Comparison of ENCODE assay signal across 9 mouse cellular contexts in genomic region chr11:97807626-97808025, GRCm38 (mm10). TPM values are rescaled to one million over a fixed set of nuclear protein-coding genes. Genes with fewer than 3 reads are reported as not detected.
DNase-seq lines count a peak whose midpoint lies in the region; ATAC-seq and TF ChIP-seq lines count a peak whose summit lies in the region.
"Had no signal": no experiment of that assay in that cellular context is flagged by ENCODE, and none has a peak within 500 bp of the region (broad histone marks: within the 10 kb centered on the region; RNA-seq: fewer than 3 reads in every experiment).

No protein-coding gene starts in this region.

- H3K9ac ChIP-seq in midbrain, embryonic 12.5 days (replicated peaks), result no peak overlapping the region
- H3K9ac ChIP-seq in midbrain, embryonic 14.5 days (replicated peaks; ENCODE audit: low read length), result no peak overlapping the region
- H3K9ac ChIP-seq in hindbrain, embryonic 16.5 days (ENCODE audit: low read depth, low read length), result no peak overlapping the region

- ATAC-seq in cerebellum, adult (ENCODE audit: insufficient number of reproducible peaks, low FRiP score, low TSS enrichment), result no peak
- ATAC-seq in midbrain, embryonic 12.5 days (ENCODE audit: low FRiP score, low read depth), result no peak
- no peak for ATAC-seq in midbrain, embryonic 14.5 days (ENCODE audit: low FRiP score, low TSS enrichment)
- no peak for ATAC-seq in hindbrain, embryonic 16.5 days

- no peak for TF ChIP-seq CTCF in small intestine, adult 2 months (IDR thresholded peaks at IDR 0.05; ENCODE audit: extremely low read depth, insufficient read length, insufficient replicate concordance, low read depth, low read length)

- DNase-seq in cerebellum, adult 9-10 months, result peak; percentile 47
- DNase-seq in midbrain, embryonic 14.5 days, result no peak
- DNase-seq in spleen, postnatal 4 days (ENCODE audit: low spot score in 2 of 2), result no peak
- DNase-seq in adrenal gland, postnatal 36 days, result no peak

- H3K27me3 ChIP-seq in midbrain, embryonic 12.5 days, result no peaks in the 10 kb centered on the region
- H3K27me3 ChIP-seq in midbrain, embryonic 14.5 days (ENCODE audit: control insufficient read depth, insufficient read depth, low read length), result no peaks in the 10 kb centered on the region
- no peaks in the 10 kb centered on the region for H3K27me3 ChIP-seq in hindbrain, embryonic 16.5 days (replicated peaks; ENCODE audit: control insufficient read depth, insufficient read depth, low read length)
- no peaks in the 10 kb centered on the region for H3K27me3 ChIP-seq in small intestine, adult 2 months (ENCODE audit: control insufficient read depth, insufficient read depth, low read length)
- H3K27me3 ChIP-seq: megakaryocyte, embryonic 14.5 days had no signal

- H3K4me2 ChIP-seq in midbrain, embryonic 12.5 days (replicated peaks), result no peak overlapping the region
- H3K4me2 ChIP-seq in midbrain, embryonic 14.5 days (ENCODE audit: low read length), result no peak overlapping the region
- H3K4me2 ChIP-seq in hindbrain, embryonic 16.5 days (ENCODE audit: low read length), result no peak overlapping the region

- no peak for TF ChIP-seq POLR2A in small intestine, adult 2 months (IDR thresholded peaks at IDR 0.05; ENCODE audit: low read depth, low read length)

- 53% methylated on average over 6 of the region's 6 CpGs for WGBS in midbrain, embryonic 12.5 days
- 64% methylated on average over 6 of the region's 6 CpGs for WGBS in midbrain, embryonic 14.5 days
- WGBS in hindbrain, embryonic 16.5 days, result 48% methylated on average over 6 of the region's 6 CpGs
- 15% methylated on average over 6 of the region's 6 CpGs for WGBS in small intestine, adult 2 months

- H3K27ac ChIP-seq in midbrain, embryonic 12.5 days (replicated peaks), result peak overlapping the region; percentile 8; the same call in 1 of the 2 replicates
- no peak overlapping the region for H3K27ac ChIP-seq in midbrain, embryonic 14.5 days (replicated peaks; ENCODE audit: low read depth, low read length)
- peak overlapping the region; percentile 37 for H3K27ac ChIP-seq in hindbrain, embryonic 16.5 days (ENCODE audit: low read depth, low read length)
- peak overlapping the region; percentile 72 for H3K27ac ChIP-seq in small intestine, adult 2 months (ENCODE audit: insufficient read depth, low read depth, low read length)

- peaks cover 23% of the 10 kb centered on the region for H3K36me3 ChIP-seq in midbrain, embryonic 12.5 days
- peaks cover 31% of the 10 kb centered on the region for H3K36me3 ChIP-seq in midbrain, embryonic 14.5 days (ENCODE audit: control insufficient read depth, insufficient read depth, low read length)
- H3K36me3 ChIP-seq in hindbrain, embryonic 16.5 days (ENCODE audit: control insufficient read depth, insufficient read depth, low read length), result peaks cover 13% of the 10 kb centered on the region
- H3K36me3 ChIP-seq in small intestine, adult 2 months (ENCODE audit: control insufficient read depth, insufficient read depth, low read length), result peaks cover 44% of the 10 kb centered on the region

- H3K4me3 ChIP-seq in midbrain, embryonic 12.5 days, result no peak overlapping the region
- H3K4me3 ChIP-seq in midbrain, embryonic 14.5 days (replicated peaks; ENCODE audit: low read depth, low read length), result no peak overlapping the region
- H3K4me3 ChIP-seq in hindbrain, embryonic 16.5 days (ENCODE audit: low read length), result no peak overlapping the region
- no peak overlapping the region for H3K4me3 ChIP-seq in small intestine, adult 2 months (ENCODE audit: low read depth, low read length)
- H3K4me3 ChIP-seq: megakaryocyte, embryonic 14.5 days had no signal

- peaks cover 81% of the 10 kb centered on the region for H3K4me1 ChIP-seq in midbrain, embryonic 12.5 days
- peaks cover 69% of the 10 kb centered on the region for H3K4me1 ChIP-seq in midbrain, embryonic 14.5 days (ENCODE audit: control insufficient read depth, insufficient read depth, low read length)
- H3K4me1 ChIP-seq in hindbrain, embryonic 16.5 days (ENCODE audit: control insufficient read depth, insufficient read depth, low read depth, low read length), result peaks cover 83% of the 10 kb centered on the region
- H3K4me1 ChIP-seq in small intestine, adult 2 months (ENCODE audit: control insufficient read depth, insufficient read depth, insufficient read length, low read length), result peaks cover 61% of the 10 kb centered on the region

- H3K9me3 ChIP-seq in midbrain, embryonic 12.5 days, result no peaks in the 10 kb centered on the region
- no peaks in the 10 kb centered on the region for H3K9me3 ChIP-seq in midbrain, embryonic 14.5 days (ENCODE audit: control insufficient read depth, low read length)
- H3K9me3 ChIP-seq in hindbrain, embryonic 16.5 days (ENCODE audit: control insufficient read depth, low read length), result no peaks in the 10 kb centered on the region
- H3K9me3 ChIP-seq: megakaryocyte, embryonic 14.5 days had no signal

RNA-seq across cellular contexts. Expression of gene Lasp1, which starts 8.8 kb away (rescaled TPM):
- polyA plus RNA-seq in midbrain, embryonic 12.5 days (2016; fragmentation: Nextera tagmentation; extraction: Ambion mirVana), result 102 and 106 TPM in 2 replicates
- polyA plus RNA-seq in midbrain, embryonic 14.5 days (2014; fragmentation: Nextera tagmentation; extraction: Ambion mirVana), result 114 and 138 TPM in 2 replicates
- 176 and 191 TPM in 2 replicates for polyA plus RNA-seq in hindbrain, embryonic 16.5 days (2015; fragmentation: Nextera tagmentation; extraction: Ambion mirVana)
- 165 and 397 TPM in 2 replicates for polyA plus RNA-seq in small intestine, adult 2 months (2012; rRNA removed)
- 100 to 1,000 TPM; 103 to 128 TPM for total RNA-seq in adrenal gland, postnatal 36 days (2021)

RNA-seq across cellular contexts. Expression of gene Rpl23, which starts 25.4 kb away (rescaled TPM):
- 370 and 378 TPM in 2 replicates for polyA plus RNA-seq in midbrain, embryonic 12.5 days (2016; fragmentation: Nextera tagmentation; extraction: Ambion mirVana)
- 363 and 413 TPM in 2 replicates for polyA plus RNA-seq in midbrain, embryonic 14.5 days (2014; fragmentation: Nextera tagmentation; extraction: Ambion mirVana)
- polyA plus RNA-seq in hindbrain, embryonic 16.5 days (2015; fragmentation: Nextera tagmentation; extraction: Ambion mirVana), result 252 and 268 TPM in 2 replicates
- 10.2 and 22.0 TPM in 2 replicates for polyA plus RNA-seq in small intestine, adult 2 months (2012; rRNA removed)
- total RNA-seq in adrenal gland, postnatal 36 days (2021), result 100 to 1,000 TPM; 851 to 921 TPM

RNA-seq across cellular contexts. Expression of gene 1700001P01Rik, which starts 31.9 kb away (rescaled TPM):
- polyA plus RNA-seq in midbrain, embryonic 12.5 days (2016; fragmentation: Nextera tagmentation; extraction: Ambion mirVana), result 0.31 and 1.3 TPM in 2 replicates
- polyA plus RNA-seq in midbrain, embryonic 14.5 days (2014; fragmentation: Nextera tagmentation; extraction: Ambion mirVana), result not detected in 2 replicates
- polyA plus RNA-seq in hindbrain, embryonic 16.5 days (2015; fragmentation: Nextera tagmentation; extraction: Ambion mirVana), result 0.44 and 0.91 TPM in 2 replicates
- not detected in 2 replicates for polyA plus RNA-seq in small intestine, adult 2 months (2012; rRNA removed)
- not detected for total RNA-seq in adrenal gland, postnatal 36 days (2021)

RNA-seq across cellular contexts. Expression of gene B230217C12Rik, which starts 33.0 kb away (rescaled TPM):
- polyA plus RNA-seq in midbrain, embryonic 12.5 days (2016; fragmentation: Nextera tagmentation; extraction: Ambion mirVana), result 14.2 and 15.8 TPM in 2 replicates
- polyA plus RNA-seq in midbrain, embryonic 14.5 days (2014; fragmentation: Nextera tagmentation; extraction: Ambion mirVana), result 32.4 and 36.5 TPM in 2 replicates
- polyA plus RNA-seq in hindbrain, embryonic 16.5 days (2015; fragmentation: Nextera tagmentation; extraction: Ambion mirVana), result 38.2 and 40.7 TPM in 2 replicates
- 0.43 and 0.44 TPM in 2 replicates for polyA plus RNA-seq in small intestine, adult 2 months (2012; rRNA removed)
- total RNA-seq in adrenal gland, postnatal 36 days (2021), result 1 to 10 TPM; 2.8 to 3.6 TPM

RNA-seq across cellular contexts. Expression of gene Cwc25, which starts 41.3 kb away (rescaled TPM):
- 22.3 and 24.4 TPM in 2 replicates for polyA plus RNA-seq in midbrain, embryonic 12.5 days (2016; fragmentation: Nextera tagmentation; extraction: Ambion mirVana)
- polyA plus RNA-seq in midbrain, embryonic 14.5 days (2014; fragmentation: Nextera tagmentation; extraction: Ambion mirVana), result 10.9 and 13.2 TPM in 2 replicates
- 14.1 and 16.2 TPM in 2 replicates for polyA plus RNA-seq in hindbrain, embryonic 16.5 days (2015; fragmentation: Nextera tagmentation; extraction: Ambion mirVana)
- 1.7 and 3.7 TPM in 2 replicates for polyA plus RNA-seq in small intestine, adult 2 months (2012; rRNA removed)
- 10 to 100 TPM; 20.2 to 26.3 TPM for total RNA-seq in adrenal gland, postnatal 36 days (2021)

Comparison
In these comparisons a context has a peak if more than half of its experiments do, and no peak if none do; other contexts are left out.
1. RNA of gene Rpl23, which starts 25.4 kb away (polyA plus RNA-seq): 370 to 378 TPM in midbrain, embryonic 12.5 days, 363 to 413 TPM in midbrain, embryonic 14.5 days and 252 to 268 TPM in hindbrain, embryonic 16.5 days; 10.2 to 22.0 TPM in small intestine, adult 2 months; every median in the first group is over 10 times any median in the second.